34 mouse cellular contexts compared by ENCODE assay signal in the genomic region with DNA sequence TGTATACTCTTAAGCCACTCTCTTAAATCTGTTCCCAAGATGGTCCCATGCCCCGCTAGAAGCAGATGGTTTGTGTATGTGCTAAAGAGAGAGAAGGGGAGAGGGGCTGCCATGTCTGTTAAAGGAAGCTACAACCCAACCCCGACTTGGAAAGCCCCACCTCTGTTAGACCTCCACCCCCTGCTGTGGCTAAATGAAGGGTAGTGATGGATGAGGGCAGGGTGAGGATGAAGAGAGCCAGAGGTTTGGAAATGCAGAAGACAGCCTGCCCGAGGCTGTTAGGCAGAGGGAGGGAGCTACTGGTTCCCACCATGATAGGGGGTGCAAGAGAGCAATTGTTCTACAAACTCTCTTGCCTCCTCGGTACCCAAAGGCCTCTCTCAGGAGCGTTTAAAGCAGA. TPM values are rescaled to one million over a fixed set of nuclear protein-coding genes. Genes with fewer than 3 reads are reported as not detected.
"Had no signal": no experiment of that assay in that cellular context is flagged by ENCODE, and none has a peak within 500 bp of the region (broad histone marks: within the 10 kb centered on the region; RNA-seq: fewer than 3 reads in every experiment).

No protein-coding gene starts in this region.

- DNase-seq: heart, postnatal 10 days; heart, postnatal 14 days; heart, postnatal 36 days; heart, postnatal 4 days; kidney, adult 11 months; kidney, adult 18-20 months; kidney, adult 2 months; kidney, adult 8-10 months; kidney, adult 9 months; kidney, postnatal 10 days; kidney, postnatal 14 days; kidney, postnatal 25 days; kidney, postnatal 36 days; kidney, postnatal 4 days; layer of hippocampus, adult 9-11 months; layer of hippocampus, postnatal 36 days had no signal

- H3K4me1 ChIP-seq: heart, embryonic 13.5 days; heart, embryonic 15.5 days; hindbrain, embryonic 10.5 days; hindbrain, embryonic 12.5 days; hindbrain, embryonic 15.5 days; intestine, embryonic 15.5 days; kidney, embryonic 15.5 days had no signal

- H3K4me3 ChIP-seq: heart, embryonic 13.5 days; heart, embryonic 15.5 days; hindbrain, embryonic 10.5 days; hindbrain, embryonic 12.5 days; hindbrain, embryonic 15.5 days; intestine, embryonic 15.5 days; kidney, embryonic 15.5 days; layer of hippocampus, adult 2 months; left cerebral cortex, adult 2 months had no signal

- H3K4me2 ChIP-seq: heart, embryonic 11.5 days; heart, embryonic 13.5 days; heart, embryonic 15.5 days; hindbrain, embryonic 12.5 days; hindbrain, embryonic 14.5 days; hindbrain, embryonic 15.5 days; intestine, embryonic 15.5 days; kidney, embryonic 15.5 days had no signal

- ATAC-seq: hindbrain, embryonic 16.5 days; hindbrain, postnatal 0 days; inflammation-experienced regulatory T-cells, adult 6 months; intestine, embryonic 15.5 days; intestine, embryonic 16.5 days; intestine, postnatal 0 days had no signal

- H3K36me3 ChIP-seq: heart, embryonic 13.5 days; heart, embryonic 15.5 days; hindbrain, embryonic 10.5 days; hindbrain, embryonic 12.5 days; hindbrain, embryonic 15.5 days; intestine, embryonic 15.5 days; kidney, embryonic 15.5 days had no signal

- H3K27me3 ChIP-seq: heart, embryonic 13.5 days; heart, embryonic 15.5 days; hindbrain, embryonic 15.5 days; intestine, embryonic 15.5 days; kidney, embryonic 15.5 days had no signal

- H3K27ac ChIP-seq: heart, embryonic 13.5 days; heart, embryonic 15.5 days; hindbrain, embryonic 10.5 days; hindbrain, embryonic 12.5 days; hindbrain, embryonic 14.5 days; hindbrain, embryonic 15.5 days; hindbrain, postnatal 0 days; intestine, embryonic 15.5 days; kidney, embryonic 15.5 days; kidney, postnatal 0 days; layer of hippocampus, adult 2 months; left cerebral cortex, adult 2 months had no signal

- H3K9ac ChIP-seq: heart, embryonic 13.5 days; heart, embryonic 15.5 days; hindbrain, embryonic 12.5 days; hindbrain, embryonic 14.5 days; hindbrain, embryonic 15.5 days; intestine, embryonic 15.5 days; kidney, embryonic 15.5 days had no signal

- H3K9me3 ChIP-seq: heart, embryonic 13.5 days; heart, embryonic 15.5 days; hindbrain, embryonic 10.5 days; hindbrain, embryonic 15.5 days; intestine, embryonic 15.5 days; kidney, embryonic 15.5 days had no signal

RNA-seq across cellular contexts. Expression of gene 2410004P03Rik, which starts 31.8 kb away (rescaled TPM):
- polyA plus RNA-seq: heart, embryonic 13.5 days; heart, embryonic 14.5 days had no signal
